Mouse (Mus musculus) Patski (cell line): ENCODE measurements at regions not wholly inside any gene's neighbourhood (a gene's known extent, or its start where the extent isn't known, plus 50 kb on each side); places are given as distances from the start of the nearest gene placed in this dataset.
"Not testable (repeated sequence)": the region's sequence is repeated elsewhere in the genome, so short reads cannot be mapped to it uniquely, and the experiment has no call there.

Experiments used
- ATAC-seq: fragments of 100-300 bp; one replicate; pipeline ENCODE4 v1.8.0; 2021
- CTCF ChIA-PET: fragments of 350-600 bp; sonication (Branson Sonifier 250); formaldehyde crosslinking; loops from one replicate; lab custom pipeline; 2022; ENCODE audit warnings: inconsistent platforms; lab: Charles Lee
- POLR2A ChIA-PET: fragments of 350-600 bp; sonication (Branson Sonifier 250); formaldehyde crosslinking; loops from one replicate; lab custom pipeline; 2022; ENCODE audit warnings: antibody characterized with exemption, inconsistent platforms; lab: Charles Lee
- DNase-seq: peaks from one replicate; pipeline ENCODE4 v3.0.0-alpha.2; 2011; ENCODE audit warnings: low read depth, low spot score
- H3K27me3 ChIP-seq: fragments of 371-371 bp; one replicate; pipeline ENCODE4 v1.5.1; 2021
- CTCF ChIP-seq: fragments of 100-300 bp; IDR thresholded peaks from one replicate; pipeline ENCODE4 v1.5.1; 2021
- in situ Hi-C: fragments of 300-500 bp; cut with MboI; formaldehyde crosslinking; loops from 3 replicates; pipeline ENCODE4 v1.11.1; 2018; ENCODE audit warnings: low pct_unique_long_range_greater_than_20kb, mixed read lengths

GRCm38 (mm10) chr17:50346451-50347192 is 53.2 kb upstream of the Dazl start:
- H3K27me3 ChIP-seq, result no peaks in the 10 kb centered on the region
- in situ Hi-C loops, result no loop called here
- TF ChIP-seq CTCF, result no peak
- ATAC-seq (no peak), DNase-seq (no peak)
- ChIA-PET CTCF (no interaction called here), POLR2A (no interaction called here)

DNA sequence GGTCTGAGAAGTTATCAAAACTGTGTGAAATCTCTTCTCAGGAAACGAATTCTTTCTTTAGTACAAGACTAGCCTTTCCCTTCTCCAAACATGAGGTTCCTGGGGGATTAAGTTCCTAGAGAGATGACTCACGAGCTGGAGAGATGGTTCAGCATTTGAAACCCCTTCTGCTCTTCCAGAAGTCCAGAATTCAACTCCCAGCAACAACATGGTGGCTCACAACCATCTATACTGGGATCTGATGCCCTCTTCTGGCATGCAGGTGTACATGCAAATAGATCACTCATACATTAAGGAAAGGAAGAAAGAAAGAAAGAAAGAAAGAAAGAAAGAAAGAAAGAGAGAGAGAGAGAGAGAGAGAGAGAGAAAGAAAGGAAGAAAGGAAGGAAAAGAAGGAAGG is 60.4 kb upstream of the Dazl start:
- in situ Hi-C loops, POLR2A ChIA-PET, H3K27me3 ChIP-seq, CTCF ChIA-PET, DNase-seq, ATAC-seq: not testable (repeated sequence)

DNA sequence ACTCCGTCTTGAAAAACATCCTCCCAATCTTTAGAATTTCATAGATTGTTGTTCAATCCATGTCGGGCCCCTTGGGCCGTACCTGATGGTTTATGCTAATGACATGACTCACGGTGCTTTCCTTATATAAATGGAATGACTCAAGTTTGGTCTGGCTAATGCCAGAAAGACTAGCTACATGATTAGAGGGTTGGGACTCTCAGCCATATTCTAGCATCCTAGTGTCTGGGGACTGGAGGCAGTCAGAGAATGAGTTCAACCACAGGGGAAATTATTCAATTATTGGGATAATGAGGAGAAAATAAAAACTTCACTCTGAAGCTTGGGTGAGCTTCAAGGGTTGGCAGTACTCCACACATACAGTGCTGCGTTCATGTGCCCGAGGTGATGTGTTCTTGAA is 60.9 kb upstream of the Dazl start:
- DNase-seq (no peak), ATAC-seq (no peak)
- H3K27me3 ChIP-seq, result no peaks in the 10 kb centered on the region
- no peak for TF ChIP-seq CTCF
- POLR2A ChIA-PET, result no interaction called here
- in situ Hi-C loops, result no loop called here
- CTCF ChIA-PET, result no interaction called here

GRCm38 (mm10) chr17:50361657-50362233 is 68.3 kb upstream of the Dazl start:
- in situ Hi-C loops, result no loop called here
- no peaks in the 10 kb centered on the region for H3K27me3 ChIP-seq
- DNase-seq, result no peak
- ChIA-PET CTCF (no interaction called here), POLR2A (no interaction called here)
- TF ChIP-seq CTCF, result no peak
- ATAC-seq, result no peak

GRCm38 (mm10) chr17:50365396-50365795 is 72.0 kb upstream of the Dazl start:
- peaks cover under 1% of the 10 kb centered on the region for H3K27me3 ChIP-seq
- ChIA-PET CTCF (no interaction called here), POLR2A (no interaction called here)
- TF ChIP-seq CTCF, result no peak
- in situ Hi-C loops, result no loop called here
- DNase-seq (no peak), ATAC-seq (no peak)

DNA sequence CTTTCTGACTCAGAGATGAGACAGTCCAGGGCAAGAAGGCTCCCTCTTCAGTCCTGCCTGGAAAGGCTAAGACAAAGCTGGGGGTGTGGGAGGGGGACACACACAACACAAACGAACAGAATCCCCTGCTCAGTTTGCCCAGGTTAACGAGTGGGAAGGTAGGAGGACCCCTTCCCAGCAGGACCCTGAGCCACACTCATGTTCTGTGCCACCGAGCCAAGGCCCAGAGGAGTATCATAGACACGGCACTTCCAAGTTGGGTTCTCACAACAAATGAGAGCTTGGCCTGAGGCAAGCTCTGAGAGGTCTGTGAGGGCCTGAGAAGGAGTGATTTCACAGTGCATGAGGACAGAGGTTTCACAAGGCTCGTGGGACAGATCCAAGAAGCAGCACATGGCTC is 72.7 kb upstream of the Dazl start:
- POLR2A ChIA-PET, result no interaction called here
- no peak for TF ChIP-seq CTCF
- no peak for DNase-seq
- CTCF ChIA-PET, result no interaction called here
- peaks cover 6% of the 10 kb centered on the region for H3K27me3 ChIP-seq
- in situ Hi-C loops, result no loop called here
- ATAC-seq, result no peak

DNA sequence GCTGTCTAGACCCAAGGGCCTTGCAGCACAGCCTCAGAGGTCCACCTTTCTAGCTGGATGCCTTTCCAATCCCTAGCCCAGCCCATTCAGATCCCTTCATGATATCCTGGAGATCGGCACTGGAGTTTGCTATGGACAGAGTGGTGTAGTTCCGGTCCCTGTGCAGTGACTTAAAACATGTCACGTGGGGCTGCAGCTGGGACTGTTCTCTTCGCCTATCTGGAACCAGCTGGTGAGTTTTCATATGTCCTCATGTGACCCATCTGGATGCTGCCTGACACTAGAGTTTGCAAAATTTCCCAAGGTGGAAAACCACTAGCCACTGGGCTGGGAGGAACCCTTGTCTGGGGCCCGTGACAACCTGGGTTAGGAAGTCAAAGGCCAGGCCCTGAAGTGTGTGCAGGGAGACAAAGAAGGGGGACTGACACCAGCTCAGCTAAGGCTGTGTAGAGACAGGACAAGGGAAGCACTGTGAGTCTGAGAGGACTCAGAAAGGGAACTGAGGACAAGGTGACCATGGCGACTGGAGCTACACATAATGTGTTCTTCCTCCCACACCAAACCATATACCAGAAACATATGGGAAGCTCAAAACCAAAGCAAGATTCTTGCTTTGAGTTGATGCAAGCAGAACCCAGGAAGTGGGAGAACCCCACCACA is 75.9 kb upstream of the Dazl start:
- in situ Hi-C loops, result no loop called here
- POLR2A ChIA-PET, result interaction anchor here (0.5 kb wide), 1 partner anchor 1926 kb away, joined by 3 read pairs; no protein-coding TSS in a partner anchor
- TF ChIP-seq CTCF, result no peak
- ATAC-seq (no peak), DNase-seq (no peak)
- CTCF ChIA-PET, result no interaction called here
- H3K27me3 ChIP-seq, result peaks cover 6% of the 10 kb centered on the region

- no peak for ATAC-seq
- ChIA-PET CTCF (no interaction called here), POLR2A (no interaction called here)
- peaks cover 6% of the 10 kb centered on the region for H3K27me3 ChIP-seq
- in situ Hi-C loops, result no loop called here
- no peak for DNase-seq
- TF ChIP-seq CTCF, result no peak
Measured at GRCm38 (mm10) chr17:50370484-50370883, 77.0 kb upstream of the Dazl start.

DNA sequence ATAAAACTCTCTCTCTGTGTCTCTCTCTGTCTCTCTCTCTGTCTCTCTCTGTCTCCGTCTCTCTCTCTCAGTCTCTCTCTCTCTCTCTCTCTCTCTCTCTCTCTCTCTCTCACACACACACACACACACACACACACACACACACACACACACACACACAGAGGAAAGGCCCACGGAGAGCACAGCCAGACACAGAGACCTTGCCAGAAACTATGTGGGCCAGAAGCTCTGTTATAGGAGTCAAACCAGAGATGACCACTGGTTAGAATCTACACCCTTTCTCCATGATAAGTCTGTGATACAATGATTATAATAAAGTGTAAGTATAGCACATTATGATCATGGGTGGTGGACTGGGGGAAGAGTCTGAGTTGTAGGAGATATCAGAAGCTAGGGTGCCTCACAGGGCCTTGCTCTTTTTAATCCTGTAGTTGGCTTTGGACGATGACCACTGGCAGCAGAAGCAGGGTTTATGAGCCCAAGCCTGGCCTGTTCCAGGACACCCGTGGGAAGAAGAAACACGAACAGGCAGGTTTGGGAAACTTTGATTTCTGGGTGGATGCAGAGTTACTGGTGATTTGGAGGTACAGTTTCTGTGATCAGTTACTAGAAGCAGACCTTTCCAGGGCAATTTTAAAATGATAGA is 80.2 kb upstream of the Dazl start:
- H3K27me3 ChIP-seq, result peaks cover 6% of the 10 kb centered on the region
- no peak for TF ChIP-seq CTCF
- ChIA-PET CTCF (no interaction called here), POLR2A (no interaction called here)
- in situ Hi-C loops, result no loop called here
- DNase-seq (no peak), ATAC-seq (no peak)

- DNase-seq (no peak), ATAC-seq (no peak)
- ChIA-PET POLR2A (no interaction called here), CTCF (interaction anchor here (1.4 kb wide), 1 partner anchor 17 kb away, joined by 3 read pairs; no protein-coding TSS in a partner anchor)
- TF ChIP-seq CTCF, result no peak
- in situ Hi-C loops, result no loop called here
- H3K27me3 ChIP-seq, result peaks cover 5% of the 10 kb centered on the region
Measured at GRCm38 (mm10) chr17:50375465-50375864, 82.0 kb upstream of the Dazl start.

DNA sequence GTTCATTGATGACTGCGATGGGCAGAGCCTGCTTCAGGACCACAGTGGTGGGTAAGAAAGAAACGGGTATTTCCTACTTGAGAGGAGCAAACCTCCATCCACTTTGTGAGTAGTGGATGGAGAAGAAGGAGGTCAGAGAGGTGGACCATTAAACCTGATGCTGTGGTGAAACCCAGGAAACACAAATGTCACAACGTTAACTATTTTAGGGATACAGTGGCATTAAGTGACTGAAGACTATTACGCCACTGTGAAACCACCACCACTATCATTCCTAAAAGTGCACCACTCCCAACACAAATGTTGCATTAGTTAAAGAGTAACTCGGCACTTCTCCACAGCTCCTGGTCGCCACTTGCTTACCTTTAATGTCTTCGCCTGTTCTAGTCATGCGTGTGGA is 83.3 kb upstream of the Dazl start:
- CTCF ChIA-PET, result no interaction called here
- in situ Hi-C loops, result no loop called here
- no peak for ATAC-seq

More for the DNA sequence above, 83.3 kb upstream of the Dazl start:
- no peak for DNase-seq
- no peaks in the 10 kb centered on the region for H3K27me3 ChIP-seq
- TF ChIP-seq CTCF, result no peak
- POLR2A ChIA-PET, result no interaction called here
